Mouse (Mus musculus) common myeloid progenitor, adult 5-6 weeks (primary cell): Measurements from ENCODE around the gene Alppl2. TPM values are rescaled to one million over a fixed set of nuclear protein-coding genes. Genes with fewer than 3 reads are reported as not detected.

Experiments used
- ATAC-seq: replicated peaks from 2 replicates; pipeline ENCODE4 v1.8.0; 2016; ENCODE audit warnings: low read depth, mild to moderate bottlenecking, moderate TSS enrichment, inconsistent platforms; ENCODE audit not compliant: poor library complexity, severe bottlenecking
- total RNA-seq: library from RNA; stranded (forward); fragments of 200-1000, 187-1606 nt; gene quantifications from 2 replicates; pipeline ENCODE4 v1.2.3, GENCODE M21; 2017

Gene Alppl2
- total RNA-seq, 1 experiment from 2014 or later: not detected

- no peak for ATAC-seq
Observed at GRCm38 (mm10) chr1:87051369-87051768, 38.4 kb downstream of the Alppl2 start.

GRCm38 (mm10) chr1:87050700-87051099, 39.0 kb downstream of the Alppl2 start:
- ATAC-seq: no peak

GRCm38 (mm10) chr1:87050072-87050471, 39.7 kb downstream of the Alppl2 start:
- no peak for ATAC-seq

- peak; percentile 79 for ATAC-seq
Observed at GRCm38 (mm10) chr1:87041814-87042438, 47.8 kb downstream of the Alppl2 start.

GRCm38 (mm10) chr1:87041119-87041518, 48.6 kb downstream of the Alppl2 start:
- ATAC-seq: peak; percentile 62

GRCm38 (mm10) chr1:87038477-87039070, 51.2 kb downstream of the Alppl2 start:
- no peak for ATAC-seq

Other genes with a start within 250 kb of the Alppl2 start
- not detected in 2 replicates for gene Alpi, start 11.7 kb upstream of the Alppl2 start, total RNA-seq
- gene Akp3, start 35.0 kb upstream of the Alppl2 start, total RNA-seq: not detected in 2 replicates
- not detected in 2 replicates for gene Ecel1, start 66.6 kb upstream of the Alppl2 start, total RNA-seq
- gene Prss56, start 93.4 kb upstream of the Alppl2 start, total RNA-seq: not detected in 2 replicates
- gene Chrnd, start 100.7 kb upstream of the Alppl2 start, total RNA-seq: not detected in 2 replicates
- gene Chrng, start 114.7 kb upstream of the Alppl2 start, total RNA-seq: not detected in 2 replicates
- gene Eif4e2, start 124.0 kb upstream of the Alppl2 start, total RNA-seq: 147 and 157 TPM in 2 replicates
- not detected in 2 replicates for gene Efhd1, start 174.4 kb upstream of the Alppl2 start, total RNA-seq
- 134 and 174 TPM in 2 replicates for gene Gigyf2, start 237.1 kb upstream of the Alppl2 start, total RNA-seq